Mouse (Mus musculus): ENCODE data around the gene Ackr4.

The Ackr4 gene

DNA sequence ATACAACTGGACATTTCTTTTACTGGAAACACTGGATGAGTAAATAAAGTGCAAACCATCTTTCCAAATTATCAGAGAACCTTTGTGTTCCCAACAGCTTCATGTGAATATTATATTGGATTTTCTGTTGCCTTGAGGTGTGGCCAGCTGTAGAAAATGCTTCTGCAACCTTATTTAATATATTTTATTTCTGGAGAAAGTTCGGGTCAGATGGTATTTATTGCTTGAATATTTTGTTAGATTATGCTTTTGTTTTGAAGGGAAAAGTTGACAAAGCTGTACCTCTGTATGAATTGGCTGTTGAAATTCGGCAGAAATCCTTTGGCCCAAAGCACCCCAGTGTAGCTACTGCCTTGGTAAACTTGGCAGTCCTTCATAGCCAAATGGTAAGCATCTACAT, 86.4 kb downstream of the Ackr4 start, which contains the start of gene Gm28305:
TSS of gene Gm28305 (plus strand) at position 301 of the 400 bp plus-strand sequence.
- DNase-seq (ENCODE audit: low spot score in 2 of 2) = no peak

DNA sequence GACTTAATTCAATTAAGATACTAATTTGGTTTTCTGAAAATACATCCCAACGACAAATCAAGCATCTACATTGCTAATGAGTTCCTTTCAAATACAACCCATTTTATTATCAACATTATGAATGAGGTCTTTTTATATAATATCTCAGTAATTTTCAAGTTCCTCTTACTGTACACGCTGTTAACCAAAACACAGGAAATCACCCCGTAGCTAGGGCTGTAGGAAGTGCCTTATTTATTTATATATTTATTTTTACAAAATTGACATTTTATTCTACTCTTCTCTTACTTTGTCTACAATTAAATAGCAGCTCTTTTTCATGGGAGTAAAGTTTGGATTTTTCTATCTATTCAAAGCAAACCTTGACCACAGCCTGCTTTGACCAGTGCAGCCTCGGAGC, 87.0 kb downstream of the Ackr4 start:
- no peak for DNase-seq (ENCODE audit: low spot score in 2 of 2)

DNA sequence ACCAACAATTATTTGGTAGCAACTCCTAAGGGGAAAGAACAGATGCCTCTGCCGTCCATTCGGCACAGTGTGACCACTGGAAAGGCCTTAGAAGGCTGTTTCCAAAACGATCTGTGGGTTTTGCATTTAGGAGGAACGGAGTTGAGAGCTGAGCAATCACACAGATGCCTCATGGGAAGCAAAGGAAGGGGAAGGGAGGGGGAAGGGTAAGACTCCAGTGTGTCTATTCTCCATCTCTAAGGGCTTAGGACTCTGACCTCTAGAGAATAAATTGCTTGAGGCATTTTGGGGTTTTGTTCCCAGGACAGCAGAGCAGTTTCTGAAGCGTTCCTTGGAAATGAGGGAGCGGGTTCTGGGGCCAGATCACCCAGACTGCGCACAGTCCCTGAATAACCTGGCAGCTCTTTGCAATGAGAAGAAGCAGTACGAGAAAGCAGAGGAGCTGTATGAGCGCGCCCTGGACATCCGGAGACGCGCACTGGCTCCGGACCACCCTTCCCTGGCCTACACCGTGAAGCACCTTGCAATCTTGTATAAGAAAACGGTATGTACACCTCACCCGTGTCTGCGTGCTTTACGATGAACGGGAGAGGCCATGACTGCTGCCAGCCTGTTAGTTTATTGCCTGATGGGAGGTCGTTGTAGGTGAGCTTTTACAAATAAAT, 87.6 kb downstream of the Ackr4 start:
- DNase-seq (ENCODE audit: low spot score in 2 of 2) = no peak

DNA sequence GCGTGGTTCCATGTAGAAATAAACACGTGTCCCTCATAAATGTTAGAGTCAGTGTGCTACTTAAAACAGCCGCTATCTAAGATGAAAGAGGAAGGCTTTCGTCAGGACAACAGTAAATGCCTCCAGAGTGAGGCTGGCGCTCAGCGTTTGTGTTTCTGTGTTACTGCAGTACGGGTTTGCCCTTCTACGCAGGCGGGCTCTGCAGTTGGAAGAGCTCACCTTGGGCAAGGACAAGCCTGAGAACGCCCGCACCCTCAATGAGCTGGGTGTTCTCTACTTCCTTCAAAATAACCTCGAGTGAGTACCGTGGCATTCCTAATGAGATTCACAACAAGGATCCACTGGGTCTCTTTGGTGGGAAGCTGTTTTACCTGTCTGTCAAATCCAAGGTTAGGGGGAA, 88.5 kb downstream of the Ackr4 start:
- no peak for DNase-seq (ENCODE audit: low spot score in 2 of 2)

DNA sequence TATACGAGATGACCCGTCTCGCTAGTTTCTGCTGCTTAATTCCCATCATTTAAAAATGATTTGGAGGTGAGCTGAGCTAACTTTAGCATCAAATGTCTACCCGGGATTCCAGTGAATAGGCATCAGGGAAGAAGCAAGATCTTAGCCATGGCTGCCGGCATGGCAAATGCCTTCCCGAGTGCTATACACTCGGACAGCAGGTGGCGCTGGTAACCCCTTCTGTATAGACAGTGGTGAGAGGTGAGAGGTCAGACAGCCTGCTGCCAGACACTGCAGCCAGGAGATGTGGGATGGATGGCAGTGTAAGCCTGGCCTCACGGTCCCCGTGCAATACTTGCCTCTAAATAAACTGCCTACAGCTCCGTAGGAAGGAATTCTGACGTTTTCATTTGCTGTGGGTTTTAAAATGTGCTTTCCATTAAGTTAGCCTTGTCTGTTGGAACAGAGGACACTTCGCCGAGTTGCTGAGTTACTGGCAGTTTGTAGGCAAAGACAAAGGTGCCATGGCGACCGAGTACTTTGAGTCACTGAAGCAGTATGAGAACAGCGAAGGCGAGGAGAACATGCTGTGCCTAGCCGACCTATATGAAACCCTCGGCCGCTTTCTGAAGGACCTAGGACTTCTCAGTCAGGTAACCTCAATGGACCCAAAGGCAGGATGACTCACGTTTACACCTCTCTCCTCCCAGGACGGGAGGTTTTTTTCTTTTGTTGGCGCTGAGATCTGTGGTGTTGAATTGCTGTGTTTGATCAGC, 91.3 kb downstream of the Ackr4 start:
- DNase-seq (ENCODE audit: low spot score in 2 of 2) = peak; percentile 70 to 78

DNA sequence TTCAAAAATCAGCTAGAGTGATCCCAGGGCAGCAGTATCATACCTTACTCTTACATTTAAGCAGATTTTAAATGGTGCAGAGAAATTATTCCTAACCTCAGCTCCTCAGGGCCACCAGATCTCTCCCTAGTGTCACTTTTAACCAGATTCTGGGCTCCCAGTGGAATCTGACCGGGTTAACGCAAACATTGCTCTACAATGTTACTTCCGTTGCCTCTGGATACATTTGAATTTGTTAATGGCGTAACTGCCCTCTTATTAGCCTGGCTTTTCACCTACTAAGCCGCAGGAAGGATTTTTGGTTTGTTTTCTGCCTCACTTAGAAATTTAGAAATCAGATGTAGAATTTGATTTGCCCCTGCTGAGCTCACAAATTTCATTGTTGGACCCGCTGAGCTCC, 92.0 kb downstream of the Ackr4 start:
- no peak for DNase-seq (ENCODE audit: low spot score in 2 of 2)

DNA sequence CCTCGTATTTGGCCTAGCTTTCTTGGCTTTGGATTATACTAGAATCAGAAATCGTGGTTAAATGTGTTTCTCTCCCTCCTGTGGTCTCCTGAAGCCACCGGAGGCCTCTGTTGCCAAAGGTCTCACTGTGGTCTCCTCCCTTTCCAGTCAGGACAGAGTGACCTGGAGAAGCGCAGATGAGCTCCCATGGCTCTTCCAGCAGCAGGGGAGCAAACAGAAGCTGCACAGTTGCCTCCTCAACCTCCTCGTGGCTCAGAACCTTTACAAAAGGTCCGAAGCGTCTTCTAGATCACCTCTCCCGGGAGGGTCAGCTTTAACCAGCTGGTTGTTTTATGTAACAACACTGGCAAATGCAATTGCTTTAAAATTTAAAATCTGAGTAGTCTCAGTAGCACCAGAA, 92.5 kb downstream of the Ackr4 start:
- no peak for DNase-seq (ENCODE audit: low spot score in 2 of 2)

Measured in right cerebral cortex, postnatal 10 days (tissue).